Mouse (Mus musculus) embryonic facial prominence, embryonic 10.5 days (tissue): Measurements from ENCODE around the gene Snta1. TPM values are rescaled to one million over a fixed set of nuclear protein-coding genes. Genes with fewer than 3 reads are reported as not detected.

Experiments used
- DNase-seq: peaks from one replicate; pipeline ENCODE4 v3.0.0-alpha.2; 2017; ENCODE audit warnings: low spot score
- H3K27ac ChIP-seq: fragments of 300-500 bp; sonication (generic); replicated peaks from 2 replicates; pipeline ENCODE4 v1.5.1; 2016; ENCODE audit warnings: mild to moderate bottlenecking
- H3K27me3 ChIP-seq: fragments of 300-500 bp; sonication (generic); replicated peaks from 2 replicates; pipeline ENCODE4 v1.6.1; 2016; ENCODE audit warnings: low read depth, mild to moderate bottlenecking; ENCODE audit not compliant: poor library complexity, severe bottlenecking
- H3K36me3 ChIP-seq: fragments of 300-500 bp; sonication (generic); replicated peaks from 2 replicates; pipeline ENCODE4 v1.6.1; 2016; ENCODE audit warnings: mild to moderate bottlenecking, moderate library complexity
- H3K4me1 ChIP-seq: fragments of 300-500 bp; sonication (generic); 2 replicates; pipeline ENCODE4 v1.6.1; 2016
- H3K4me3 ChIP-seq: fragments of 300-500 bp; sonication (generic); 2 replicates; pipeline ENCODE4 v1.5.1; 2016; ENCODE audit warnings: mild to moderate bottlenecking, moderate library complexity
- H3K9me3 ChIP-seq: fragments of 300-500 bp; sonication (generic); 2 replicates; pipeline ENCODE4 v1.6.1; 2016; ENCODE audit warnings: mild to moderate bottlenecking
- WGBS: fragments of 180-500 bp; shearing (Covaris S2); methylation state at CpG from one replicate; pipeline ENCODE4 v1.1.7; 2016; 5-methylcytosine and 5-hydroxymethylcytosine counted together
- polyA plus RNA-seq: library from polyadenylated mRNA; unstranded; fragments of >200 nt; fragmentation: Nextera tagmentation; extraction: Ambion mirVana; gene quantifications from 2 replicates; pipeline ENCODE4 v1.2.1, GENCODE M21; 2016

Gene Snta1
- polyA plus RNA-seq, 1 experiment from 2014 or later, result 3.9 TPM

DNA sequence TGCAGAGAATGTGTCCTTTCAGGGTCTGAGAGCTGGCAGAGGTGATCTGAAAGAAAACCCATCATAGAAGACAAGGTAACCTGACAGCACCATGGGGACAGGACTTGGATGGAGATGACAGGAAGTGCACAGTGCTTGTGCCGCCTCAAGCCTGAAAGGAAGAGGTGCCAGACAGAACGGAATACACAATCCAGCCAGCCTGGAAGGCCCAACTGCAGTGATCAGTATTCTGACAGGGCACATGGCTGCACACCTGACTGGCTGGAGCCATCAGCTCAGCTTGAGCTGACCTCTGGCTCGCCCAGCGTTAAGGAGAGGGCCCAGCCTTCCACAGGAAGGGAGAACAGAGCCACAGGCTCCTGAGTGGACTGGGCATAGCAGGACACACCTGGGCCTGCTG is 72.3 kb downstream of the Snta1 start:
- Histone ChIP-seq H3K4me3 (no peak overlapping the region), H3K27ac (no peak overlapping the region), H3K36me3 (peaks cover 8% of the 10 kb centered on the region), H3K9me3 (no peaks in the 10 kb centered on the region), H3K4me1 (no peaks in the 10 kb centered on the region), H3K27me3 (no peaks in the 10 kb centered on the region)
- WGBS, result 67% methylated on average over 4 of the region's 4 CpGs
- DNase-seq, result no peak

DNA sequence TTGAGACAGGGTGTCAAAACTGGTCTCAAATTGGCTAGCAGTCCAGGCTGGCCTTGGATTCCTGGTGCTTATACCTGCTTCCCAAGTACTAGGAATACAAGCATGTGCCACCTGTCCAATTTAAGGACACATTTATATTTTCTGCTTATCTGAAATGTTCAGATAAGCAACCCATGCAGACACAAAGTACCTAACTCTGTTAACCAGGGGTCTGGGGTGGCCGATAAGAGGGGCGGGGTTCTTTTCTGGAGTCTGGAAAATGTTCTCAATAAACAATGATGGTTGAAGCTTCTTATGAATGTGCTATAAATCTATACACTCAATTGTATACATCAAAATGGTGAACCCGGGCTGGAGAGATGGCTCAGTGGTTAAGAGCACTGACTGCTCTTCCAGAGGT is 81.0 kb downstream of the Snta1 start:
- Histone ChIP-seq H3K4me3 (no peak overlapping the region), H3K36me3 (no peaks in the 10 kb centered on the region), H3K4me1 (no peaks in the 10 kb centered on the region), H3K27ac (no peak overlapping the region), H3K27me3 (no peaks in the 10 kb centered on the region), H3K9me3 (no peaks in the 10 kb centered on the region)
- DNase-seq, result no peak
- 87% methylated on average over 3 of the region's 3 CpGs for WGBS

Other genes with a start within 250 kb of the Snta1 start
- gene Bpifa5, start 245.5 kb downstream of the Snta1 start, polyA plus RNA-seq, result not detected in 2 replicates
- not detected in 2 replicates for gene Bpifb1, start 217.3 kb downstream of the Snta1 start, polyA plus RNA-seq
- gene Bpifb5, start 184.4 kb downstream of the Snta1 start, polyA plus RNA-seq, result 0.20 and 0.32 TPM in 2 replicates
- gene Bpifb9a, start 150.2 kb downstream of the Snta1 start, polyA plus RNA-seq, result not detected in 2 replicates
- gene Bpifb9b, start 100.9 kb downstream of the Snta1 start, polyA plus RNA-seq, result not detected in 2 replicates
- 15.1 and 15.8 TPM in 2 replicates for gene Cdk5rap1, start 35.1 kb downstream of the Snta1 start, polyA plus RNA-seq
- 68.8 and 72.2 TPM in 2 replicates for gene Cbfa2t2, start 28.4 kb upstream of the Snta1 start, polyA plus RNA-seq
- gene 1700003F12Rik, start 139.0 kb upstream of the Snta1 start, polyA plus RNA-seq, result 1.3 and 2.9 TPM in 2 replicates
- 0.19 and 0.33 TPM in 2 replicates for gene Actl10, start 143.7 kb upstream of the Snta1 start, polyA plus RNA-seq
- 3.2 and 3.6 TPM in 2 replicates for gene Necab3, start 150.8 kb upstream of the Snta1 start, polyA plus RNA-seq
- 25.2 and 26.0 TPM in 2 replicates for gene E2f1, start 161.8 kb upstream of the Snta1 start, polyA plus RNA-seq
- gene Pxmp4, start 195.6 kb upstream of the Snta1 start, polyA plus RNA-seq, result 11.6 and 13.8 TPM in 2 replicates
- gene Zfp341, start 205.2 kb upstream of the Snta1 start, polyA plus RNA-seq, result 1.1 TPM in 2 replicates
- not detected in 2 replicates for gene 4930519P11Rik, start 205.3 kb upstream of the Snta1 start, polyA plus RNA-seq
- 12.8 and 14.7 TPM in 2 replicates for gene Chmp4b, start 243.6 kb upstream of the Snta1 start, polyA plus RNA-seq